Mouse (Mus musculus): Measurements from ENCODE around the gene Mpdu1.

- TF ChIP-seq ZMIZ1 (IDR thresholded peaks at IDR 0.05; ENCODE audit: low read depth, low read length) (no peak), EP300 (IDR thresholded peaks at IDR 0.05; ENCODE audit: low read length) (no peak), TCF12 (IDR thresholded peaks at IDR 0.05; ENCODE audit: low read depth, low read length) (no peak), JUND (conservative IDR thresholded peaks at IDR 0.05; ENCODE audit: low read depth, low read length) (0 out of 2 replicates have a peak, but pooled peaks have one; percentile 23), E2F4 (IDR thresholded peaks at IDR 0.05; ENCODE audit: insufficient replicate concordance, low read depth, low read length) (no peak), UBTF (IDR thresholded peaks at IDR 0.05; ENCODE audit: low read depth, low read length) (no peak), MAZ (IDR thresholded peaks at IDR 0.05; ENCODE audit: low read depth, low read length) (no peak), USF1 (IDR thresholded peaks at IDR 0.05; ENCODE audit: low read depth, low read length) (no peak), CTCF (conservative IDR thresholded peaks at IDR 0.05 in 1 of 2, IDR thresholded peaks at IDR 0.05 in 1 of 2; ENCODE audit: low read depth in 2 of 2, low read length in 2 of 2) (peak; percentile 91 to 97), MAX (IDR thresholded peaks at IDR 0.05; ENCODE audit: low read length) (no peak), POLR2A (IDR thresholded peaks at IDR 0.05; ENCODE audit: low read depth, low read length) (peak; percentile 30; the same call in 1 of the 2 replicates)
Measured at GRCm38 (mm10) chr11:69656617-69657461, 5.6 kb downstream of the Mpdu1 start.

Measured in CH12.LX (cell line).